Mouse (Mus musculus) inflammation-experienced regulatory T-cells, adult 16 weeks (primary cell): ENCODE data around the gene Scn4a. TPM values are rescaled to one million over a fixed set of nuclear protein-coding genes. Genes with fewer than 3 reads are reported as not detected.

Source experiments
- polyA plus RNA-seq: library from polyadenylated mRNA; unstranded; fragments of 100-300 nt; shearing (Covaris generic); gene quantifications from one replicate; pipeline ENCODE4 v1.2.1, GENCODE M21; 2017

The Scn4a gene
- not detected for polyA plus RNA-seq

GRCm38 (mm10) chr11:106353188-106353587, at the start of gene Scn4a:
Gene Scn4a, minus strand, starts transcription at chr11:106353288.

DNA sequence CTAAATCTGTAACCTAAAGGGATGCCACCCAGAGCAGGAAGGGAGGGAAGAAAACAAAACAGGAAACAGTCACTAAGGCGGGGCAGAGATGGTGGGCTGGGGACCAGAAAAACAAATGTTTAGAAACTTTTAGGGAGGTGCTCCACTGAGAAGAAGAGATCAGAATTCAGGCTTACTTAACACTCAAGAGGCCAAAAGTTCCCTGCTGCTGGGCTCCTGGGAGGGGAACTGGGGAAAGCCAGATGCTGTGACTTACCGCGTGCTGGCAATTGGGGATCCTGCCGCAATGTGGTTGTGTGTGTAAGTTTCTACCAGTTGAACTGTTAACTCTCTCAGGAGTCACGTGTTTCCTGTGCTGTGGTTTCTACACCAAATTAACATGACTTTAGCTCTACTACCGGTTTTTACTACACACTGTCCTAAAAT, 34.7 kb upstream of the Scn4a start, which contains the start of gene Icam2:
Gene Icam2 (minus strand): TSS at position 285 of the 426 bp plus-strand sequence.

GRCm38 (mm10) chr11:106365366-106365765, 12.3 kb upstream of the Scn4a start, which contains the start of gene Prr29:
Gene Prr29, plus strand, starts transcription at chr11:106365472.

DNA sequence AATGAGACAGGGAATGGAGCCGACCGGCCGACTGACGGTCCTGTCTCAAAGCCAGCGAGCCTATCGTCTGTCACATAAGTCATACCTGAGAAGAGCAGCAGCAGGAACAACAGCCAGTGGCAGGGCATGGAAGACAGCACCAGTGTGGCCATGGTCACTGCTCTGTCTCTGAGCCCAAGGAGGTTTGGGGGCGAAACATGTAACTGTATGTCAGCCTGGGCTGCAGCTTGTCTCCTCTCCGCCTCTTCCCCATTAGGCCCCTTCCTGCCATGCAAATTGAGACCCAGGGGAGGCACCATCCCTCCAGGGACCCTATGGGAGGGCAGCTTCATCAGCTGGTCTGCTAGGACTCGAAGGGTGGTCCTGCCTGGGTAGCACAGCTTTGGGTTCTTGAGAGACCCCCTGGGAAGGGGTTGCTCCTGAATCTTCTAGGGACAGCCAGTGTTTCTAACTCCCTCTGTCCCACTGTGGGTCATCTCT, 38.7 kb downstream of the Scn4a start, which contains the start of gene Cd79b:
Gene Cd79b (minus strand): TSS at position 430 of the 480 bp plus-strand sequence.

GRCm38 (mm10) chr11:106301765-106302164, 51.3 kb downstream of the Scn4a start, which contains the start of gene Gh:
Gene Gh, minus strand, starts transcription at chr11:106301865.

DNA sequence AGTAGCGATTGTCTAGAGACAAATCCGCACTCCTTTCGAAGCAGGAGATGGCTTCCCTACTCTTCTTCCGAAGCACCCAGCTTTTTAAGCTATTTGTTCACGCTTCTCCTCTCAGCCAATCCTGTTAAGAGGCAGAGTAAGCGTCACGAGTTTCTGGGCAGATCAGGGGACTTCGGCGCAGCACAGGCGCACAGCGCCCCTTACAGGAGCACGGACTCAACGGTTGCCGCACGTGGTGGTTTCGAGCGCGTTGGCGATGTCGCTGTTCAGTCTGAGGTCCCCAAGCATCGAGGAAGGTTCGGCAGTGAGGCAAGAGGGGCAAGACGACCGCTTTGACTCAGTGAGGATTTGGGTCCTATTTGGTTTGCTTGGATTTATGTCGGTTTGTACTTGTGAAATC, 76.6 kb downstream of the Scn4a start, which contains the start of gene Tcam1:
Gene Tcam1 (plus strand): TSS at position 219 of the 400 bp plus-strand sequence.

GRCm38 (mm10) chr11:106272644-106273310, 80.3 kb downstream of the Scn4a start, which contains the start of gene Smarcd2:
Gene Smarcd2, minus strand, starts transcription at chr11:106272972.

Other genes with a start within 250 kb of the Scn4a start
- not detected for gene Gm10840, start 192.4 kb downstream of the Scn4a start, polyA plus RNA-seq
- 952 TPM for gene Limd2, start 192.4 kb downstream of the Scn4a start, polyA plus RNA-seq
- gene Strada, start 151.1 kb downstream of the Scn4a start, polyA plus RNA-seq: 41.8 TPM
- gene Ccdc47, start 136.9 kb downstream of the Scn4a start, polyA plus RNA-seq: 136 TPM
- 105 TPM for gene Ddx42, start 136.4 kb downstream of the Scn4a start, polyA plus RNA-seq
- gene Ftsj3, start 97.2 kb downstream of the Scn4a start, polyA plus RNA-seq: 86.4 TPM
- gene Psmc5, start 97.1 kb downstream of the Scn4a start, polyA plus RNA-seq: 203 TPM
- 18.2 TPM for gene Smarcd2, start 80.3 kb downstream of the Scn4a start, polyA plus RNA-seq
- not detected for gene Tcam1, start 76.6 kb downstream of the Scn4a start, polyA plus RNA-seq
- gene Gh, start 51.4 kb downstream of the Scn4a start, polyA plus RNA-seq: not detected
- gene Cd79b, start 38.5 kb downstream of the Scn4a start, polyA plus RNA-seq: 56.1 TPM
- not detected for gene Prr29, start 12.2 kb upstream of the Scn4a start, polyA plus RNA-seq
- 104 TPM for gene Icam2, start 34.8 kb upstream of the Scn4a start, polyA plus RNA-seq
- gene Ern1, start 134.6 kb upstream of the Scn4a start, polyA plus RNA-seq: 2.3 TPM